18 mouse cellular contexts compared by ENCODE assay signal in genomic region chr7:136405391-136405790, GRCm38 (mm10).
DNase-seq lines count a peak whose midpoint lies in the region; ATAC-seq and TF ChIP-seq lines count a peak whose summit lies in the region.
"Had no signal": no experiment of that assay in that cellular context is flagged by ENCODE, and none has a peak within 500 bp of the region (broad histone marks: within the 10 kb centered on the region; RNA-seq: fewer than 3 reads in every experiment).

No protein-coding gene starts in this region.

- peak; percentile 87 for DNase-seq in heart, adult 11 months
- no peak for DNase-seq in heart, postnatal 14 days
- DNase-seq in kidney, adult 2 months = peak; percentile 71
- no peak for DNase-seq in kidney, postnatal 10 days
- DNase-seq in kidney, postnatal 14 days = peak; percentile 34
- DNase-seq in midbrain, postnatal 0 days (ENCODE audit: low spot score) = no peak
- DNase-seq in spleen, adult 18-20 months = no peak
- DNase-seq: cerebellum, adult 2 months; cerebellum, postnatal 36 days; gastrocnemius, postnatal 25 days; left cerebral cortex, postnatal 4 days; right cerebral cortex, postnatal 4 days had no signal

- H3K4me1 ChIP-seq in kidney, adult 2 months (ENCODE audit: control insufficient read depth, insufficient read depth, low read length) = peaks cover 3% of the 10 kb centered on the region; the same call in 1 of the 2 replicates
- H3K4me1 ChIP-seq in midbrain, postnatal 0 days (ENCODE audit: insufficient read depth, low read length) = no peaks in the 10 kb centered on the region
- H3K4me1 ChIP-seq: forebrain, embryonic 13.5 days; heart, embryonic 12.5 days; hindbrain, embryonic 10.5 days; liver, embryonic 15.5 days; midbrain, embryonic 12.5 days; neural tube, embryonic 12.5 days had no signal

- H3K27me3 ChIP-seq in kidney, adult 2 months (replicated peaks; ENCODE audit: control insufficient read depth, insufficient read depth, low read length) = no peaks in the 10 kb centered on the region
- no peaks in the 10 kb centered on the region for H3K27me3 ChIP-seq in midbrain, postnatal 0 days (ENCODE audit: insufficient read depth, low read length)
- H3K27me3 ChIP-seq: forebrain, embryonic 13.5 days; liver, embryonic 15.5 days; midbrain, embryonic 12.5 days; neural tube, embryonic 12.5 days had no signal

- H3K36me3 ChIP-seq in kidney, adult 2 months (ENCODE audit: control insufficient read depth, insufficient read depth, low read length) = no peaks in the 10 kb centered on the region
- H3K36me3 ChIP-seq in midbrain, postnatal 0 days (ENCODE audit: insufficient read depth, low read length) = no peaks in the 10 kb centered on the region
- H3K36me3 ChIP-seq: heart, embryonic 12.5 days; hindbrain, embryonic 10.5 days; liver, embryonic 15.5 days; midbrain, embryonic 12.5 days; neural tube, embryonic 12.5 days had no signal

- H3K4me3 ChIP-seq in kidney, adult 2 months (ENCODE audit: insufficient read depth, low read depth, low read length) = no peak overlapping the region
- H3K4me3 ChIP-seq in midbrain, postnatal 0 days (ENCODE audit: low read depth, low read length) = no peak overlapping the region
- H3K4me3 ChIP-seq: forebrain, embryonic 13.5 days; heart, embryonic 12.5 days; hindbrain, embryonic 10.5 days; liver, embryonic 15.5 days; midbrain, embryonic 12.5 days; neural tube, embryonic 12.5 days had no signal

- no peak overlapping the region for H3K9ac ChIP-seq in midbrain, postnatal 0 days (replicated peaks; ENCODE audit: low read length, poor library complexity, severe bottlenecking)
- H3K9ac ChIP-seq: forebrain, embryonic 13.5 days; heart, embryonic 12.5 days; liver, embryonic 15.5 days; midbrain, embryonic 12.5 days; neural tube, embryonic 12.5 days had no signal

- TF ChIP-seq CTCF in kidney, adult 2 months (conservative IDR thresholded peaks at IDR 0.05; ENCODE audit: insufficient read depth, insufficient read length, low read depth, low read length) = no peak
- TF ChIP-seq CTCF in midbrain, postnatal 0 days (IDR thresholded peaks at IDR 0.05) = no peak

- intact Hi-C loops in heart, postnatal 14 days (cut with DNase I) = no loop called here

- WGBS in kidney, adult 2 months = 39% methylated on average over 8 of the region's 8 CpGs
- WGBS in midbrain, postnatal 0 days = 74% methylated on average over 8 of the region's 8 CpGs

- no peaks in the 10 kb centered on the region for H3K9me3 ChIP-seq in midbrain, postnatal 0 days (ENCODE audit: low read length)
- H3K9me3 ChIP-seq: forebrain, embryonic 13.5 days; heart, embryonic 12.5 days; hindbrain, embryonic 10.5 days; liver, embryonic 15.5 days; midbrain, embryonic 12.5 days; neural tube, embryonic 12.5 days had no signal

- no peak overlapping the region for H3K4me2 ChIP-seq in midbrain, postnatal 0 days (ENCODE audit: low read depth, low read length, poor library complexity, severe bottlenecking)
- H3K4me2 ChIP-seq: forebrain, embryonic 13.5 days; liver, embryonic 15.5 days; midbrain, embryonic 12.5 days; neural tube, embryonic 12.5 days had no signal

- ATAC-seq in midbrain, postnatal 0 days (ENCODE audit: low FRiP score) = no peak
- ATAC-seq: forebrain, embryonic 13.5 days had no signal

- no peak for TF ChIP-seq POLR2A in kidney, adult 2 months (IDR thresholded peaks at IDR 0.05; ENCODE audit: low read depth, low read length)

- H3K27ac ChIP-seq in kidney, adult 2 months (ENCODE audit: insufficient read depth, low read depth, low read length) = peak overlapping the region; percentile 50; the same call in 1 of the 2 replicates
- no peak overlapping the region for H3K27ac ChIP-seq in midbrain, postnatal 0 days (ENCODE audit: low read depth, low read length)
- H3K27ac ChIP-seq: forebrain, embryonic 13.5 days; hindbrain, embryonic 10.5 days; liver, embryonic 15.5 days; midbrain, embryonic 12.5 days; neural tube, embryonic 12.5 days had no signal

Comparison
In these comparisons a context has a peak if more than half of its experiments do, and no peak if none do; other contexts are left out.
1. DNase-seq: peak in heart, adult 11 months (single experiment), kidney, adult 2 months (single experiment) and kidney, postnatal 14 days (single experiment); none in heart, postnatal 14 days (0 of 2), kidney, postnatal 10 days (single experiment), midbrain, postnatal 0 days (single experiment) and spleen, adult 18-20 months (0 of 2).